Mouse (Mus musculus): Measurements from ENCODE around the gene Ncs1.

GRCm38 (mm10) chr2:31209525-31209924, 36.1 kb upstream of the Ncs1 start:
- TF ChIP-seq MAZ (IDR thresholded peaks at IDR 0.05; ENCODE audit: low read depth, low read length) (no peak), CTCF (conservative IDR thresholded peaks at IDR 0.05 in 1 of 2, IDR thresholded peaks at IDR 0.05 in 1 of 2; ENCODE audit: low read depth in 2 of 2, low read length in 2 of 2) (no peak), USF1 (IDR thresholded peaks at IDR 0.05; ENCODE audit: low read depth, low read length) (no peak)
